Mouse (Mus musculus): ENCODE data around the gene Siglecg. TPM values are rescaled to one million over a fixed set of nuclear protein-coding genes. Genes with fewer than 3 reads are reported as not detected.

The Siglecg gene
- polyA plus RNA-seq, 1 experiment, result 0.10 TPM

GRCm38 (mm10) chr7:43417298-43417697 is 9.3 kb downstream of the Siglecg start:
- peaks cover 31% of the 10 kb centered on the region for H3K4me1 ChIP-seq
- H3K27me3 ChIP-seq (replicated peaks), result no peaks in the 10 kb centered on the region
- peaks cover 8% of the 10 kb centered on the region for H3K9me3 ChIP-seq
- TF ChIP-seq FLI1 (IDR thresholded peaks at IDR 0.05; ENCODE audit: low read length), result no peak
- no peak for TF ChIP-seq GATA1 (IDR thresholded peaks at IDR 0.05; ENCODE audit: borderline replicate concordance, low read length)
- H3K4me3 ChIP-seq (replicated peaks), result no peak overlapping the region
- H3K36me3 ChIP-seq (replicated peaks; ENCODE audit: low read length), result no peaks in the 10 kb centered on the region

GRCm38 (mm10) chr7:43422995-43423617 is 15.1 kb downstream of the Siglecg start:
- peak overlapping the region; percentile 77 for H3K4me3 ChIP-seq (replicated peaks)
- H3K27me3 ChIP-seq (replicated peaks), result no peaks in the 10 kb centered on the region
- peaks cover 37% of the 10 kb centered on the region for H3K4me1 ChIP-seq
- no peak for TF ChIP-seq FLI1 (IDR thresholded peaks at IDR 0.05; ENCODE audit: low read length)
- TF ChIP-seq GATA1 (IDR thresholded peaks at IDR 0.05; ENCODE audit: borderline replicate concordance, low read length), result no peak
- no peaks in the 10 kb centered on the region for H3K36me3 ChIP-seq (replicated peaks; ENCODE audit: low read length)
- H3K9me3 ChIP-seq, result no peaks in the 10 kb centered on the region

GRCm38 (mm10) chr7:43423991-43424625 is 16.1 kb downstream of the Siglecg start:
- Histone ChIP-seq H3K27me3 (replicated peaks) (no peaks in the 10 kb centered on the region), H3K9me3 (no peaks in the 10 kb centered on the region), H3K4me3 (replicated peaks) (no peak overlapping the region), H3K36me3 (replicated peaks; ENCODE audit: low read length) (no peaks in the 10 kb centered on the region), H3K4me1 (peaks cover 46% of the 10 kb centered on the region)
- TF ChIP-seq GATA1 (IDR thresholded peaks at IDR 0.05; ENCODE audit: borderline replicate concordance, low read length) (no peak), FLI1 (IDR thresholded peaks at IDR 0.05; ENCODE audit: low read length) (no peak)

- no peaks in the 10 kb centered on the region for H3K27me3 ChIP-seq (replicated peaks)
- peaks cover 5% of the 10 kb centered on the region for H3K36me3 ChIP-seq (replicated peaks; ENCODE audit: low read length)
- peaks cover 5% of the 10 kb centered on the region; the same call in 1 of the 2 replicates for H3K9me3 ChIP-seq
- no peak for TF ChIP-seq GATA1 (IDR thresholded peaks at IDR 0.05; ENCODE audit: borderline replicate concordance, low read length)
- TF ChIP-seq FLI1 (IDR thresholded peaks at IDR 0.05; ENCODE audit: low read length), result no peak
- H3K4me1 ChIP-seq, result peaks cover 59% of the 10 kb centered on the region
- H3K4me3 ChIP-seq (replicated peaks), result peak within 1 kb of the TSS; percentile 78
Observed at GRCm38 (mm10) chr7:43427406-43427805, 19.4 kb downstream of the Siglecg start, which contains the start of gene Lim2. TSS of gene Lim2 (plus strand) at chr7:43427670.

GRCm38 (mm10) chr7:43429500-43429899 is 21.5 kb downstream of the Siglecg start:
- Histone ChIP-seq H3K4me3 (replicated peaks) (no peak overlapping the region), H3K9me3 (peaks cover 5% of the 10 kb centered on the region; the same call in 1 of the 2 replicates), H3K36me3 (replicated peaks; ENCODE audit: low read length) (peaks cover 5% of the 10 kb centered on the region), H3K4me1 (peaks cover 40% of the 10 kb centered on the region), H3K27me3 (replicated peaks) (no peaks in the 10 kb centered on the region)
- TF ChIP-seq GATA1 (IDR thresholded peaks at IDR 0.05; ENCODE audit: borderline replicate concordance, low read length) (no peak), FLI1 (IDR thresholded peaks at IDR 0.05; ENCODE audit: low read length) (no peak)

- Histone ChIP-seq H3K4me3 (replicated peaks) (no peak overlapping the region), H3K9me3 (peaks cover 5% of the 10 kb centered on the region; the same call in 1 of the 2 replicates), H3K36me3 (replicated peaks; ENCODE audit: low read length) (peaks cover 5% of the 10 kb centered on the region), H3K27me3 (replicated peaks) (no peaks in the 10 kb centered on the region), H3K4me1 (peaks cover 61% of the 10 kb centered on the region)
- TF ChIP-seq FLI1 (IDR thresholded peaks at IDR 0.05; ENCODE audit: low read length) (no peak), GATA1 (IDR thresholded peaks at IDR 0.05; ENCODE audit: borderline replicate concordance, low read length) (no peak)
Observed at GRCm38 (mm10) chr7:43432891-43433290, 24.9 kb downstream of the Siglecg start.

GRCm38 (mm10) chr7:43434676-43435075 is 26.7 kb downstream of the Siglecg start:
- Histone ChIP-seq H3K4me3 (replicated peaks) (peak overlapping the region; percentile 21), H3K27me3 (replicated peaks) (no peaks in the 10 kb centered on the region), H3K9me3 (peaks cover 5% of the 10 kb centered on the region; the same call in 1 of the 2 replicates), H3K4me1 (peaks cover 64% of the 10 kb centered on the region), H3K36me3 (replicated peaks; ENCODE audit: low read length) (peaks cover 5% of the 10 kb centered on the region)
- TF ChIP-seq GATA1 (IDR thresholded peaks at IDR 0.05; ENCODE audit: borderline replicate concordance, low read length) (no peak), FLI1 (IDR thresholded peaks at IDR 0.05; ENCODE audit: low read length) (no peak)

- H3K27me3 ChIP-seq (replicated peaks), result no peaks in the 10 kb centered on the region
- peaks cover 3% of the 10 kb centered on the region for H3K36me3 ChIP-seq (replicated peaks; ENCODE audit: low read length)
- H3K4me1 ChIP-seq, result peaks cover 72% of the 10 kb centered on the region
- H3K4me3 ChIP-seq (replicated peaks), result peak within 1 kb of the TSS; percentile 76
- H3K9me3 ChIP-seq, result peaks cover 3% of the 10 kb centered on the region; the same call in 1 of the 2 replicates
- no peak for TF ChIP-seq GATA1 (IDR thresholded peaks at IDR 0.05; ENCODE audit: borderline replicate concordance, low read length)
- TF ChIP-seq FLI1 (IDR thresholded peaks at IDR 0.05; ENCODE audit: low read length), result no peak
Observed at GRCm38 (mm10) chr7:43436341-43437255, 28.6 kb downstream of the Siglecg start, which contains the start of gene Nkg7. TSS of gene Nkg7 (plus strand) at chr7:43437073.

GRCm38 (mm10) chr7:43438611-43439010 is 30.6 kb downstream of the Siglecg start:
- H3K36me3 ChIP-seq (replicated peaks; ENCODE audit: low read length), result no peaks in the 10 kb centered on the region
- no peaks in the 10 kb centered on the region for H3K9me3 ChIP-seq
- peaks cover 88% of the 10 kb centered on the region for H3K4me1 ChIP-seq
- H3K4me3 ChIP-seq (replicated peaks), result peak overlapping the region; percentile 76
- TF ChIP-seq GATA1 (IDR thresholded peaks at IDR 0.05; ENCODE audit: borderline replicate concordance, low read length) (no peak), FLI1 (IDR thresholded peaks at IDR 0.05; ENCODE audit: low read length) (no peak)
- H3K27me3 ChIP-seq (replicated peaks), result no peaks in the 10 kb centered on the region

Measured in megakaryocyte, embryonic 14.5 days (primary cell).